Mouse (Mus musculus): ENCODE data around the gene Plxnd1. TPM values are rescaled to one million over a fixed set of nuclear protein-coding genes. Genes with fewer than 3 reads are reported as not detected.
A peak's percentile ranks its signal among the peaks of the same experiment; 100 is the strongest.

The Plxnd1 gene
- polyA plus RNA-seq, 1 experiment from 2014 or later: 19.4 TPM

DNA sequence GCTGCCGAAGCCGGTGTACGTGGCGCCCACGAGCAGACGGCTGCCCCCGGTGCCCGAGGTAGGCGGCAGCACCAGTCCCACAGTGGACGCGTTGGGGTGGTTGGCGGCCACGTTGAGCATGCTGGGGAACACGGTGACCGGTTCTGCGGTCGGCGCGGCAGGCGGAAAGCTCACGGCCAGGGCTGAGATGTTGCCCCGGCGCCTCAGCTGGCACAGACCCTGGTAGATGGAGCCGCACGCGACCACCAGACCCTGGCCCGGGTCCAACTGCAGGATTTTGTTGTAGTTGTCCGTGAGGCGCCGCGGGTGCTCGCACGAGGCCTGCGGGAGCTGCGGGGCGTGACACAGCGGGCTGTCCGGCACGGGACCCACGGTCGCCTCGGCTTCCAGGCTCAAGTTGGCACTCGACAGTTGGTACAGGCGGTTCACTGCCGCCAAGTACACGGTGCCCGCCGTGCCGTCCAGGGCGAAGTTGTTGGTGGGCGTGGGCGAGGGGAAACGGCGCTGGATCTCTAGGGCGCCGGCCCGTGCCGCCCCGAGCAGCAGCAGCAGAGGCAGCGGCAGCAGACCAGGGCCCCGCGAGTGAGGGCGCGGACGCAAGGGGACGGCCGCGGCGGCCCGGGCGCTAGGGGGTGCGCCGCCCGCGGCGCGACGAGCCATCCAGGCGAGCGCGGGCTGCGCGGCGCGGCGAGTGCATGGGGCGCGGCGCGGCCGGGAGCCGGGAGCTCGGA lies 494 bp downstream of the Plxnd1 start:
- WGBS: under 1% methylated on average over 84 of the region's 93 CpGs
- H3K27me3 ChIP-seq (replicated peaks; ENCODE audit: control insufficient read depth, insufficient read depth, low read length): peaks cover 19% of the 10 kb centered on the region
- peak overlapping the region; percentile 52 for H3K9ac ChIP-seq (replicated peaks; ENCODE audit: low read depth, low read length)
- no peak for ATAC-seq
- peaks cover 22% of the 10 kb centered on the region for H3K4me1 ChIP-seq (replicated peaks; ENCODE audit: control insufficient read depth, insufficient read depth, low read length)
- H3K36me3 ChIP-seq (ENCODE audit: control insufficient read depth, insufficient read depth): no peaks in the 10 kb centered on the region
- H3K9me3 ChIP-seq (ENCODE audit: control insufficient read depth, low read length): no peaks in the 10 kb centered on the region
- H3K4me3 ChIP-seq (replicated peaks; ENCODE audit: low read length): peak overlapping the region; percentile 66
- peak overlapping the region; percentile 91 for H3K4me2 ChIP-seq (ENCODE audit: low read length)
- no peak overlapping the region; the same call in 1 of the 2 replicates for H3K27ac ChIP-seq (ENCODE audit: low read length)

DNA sequence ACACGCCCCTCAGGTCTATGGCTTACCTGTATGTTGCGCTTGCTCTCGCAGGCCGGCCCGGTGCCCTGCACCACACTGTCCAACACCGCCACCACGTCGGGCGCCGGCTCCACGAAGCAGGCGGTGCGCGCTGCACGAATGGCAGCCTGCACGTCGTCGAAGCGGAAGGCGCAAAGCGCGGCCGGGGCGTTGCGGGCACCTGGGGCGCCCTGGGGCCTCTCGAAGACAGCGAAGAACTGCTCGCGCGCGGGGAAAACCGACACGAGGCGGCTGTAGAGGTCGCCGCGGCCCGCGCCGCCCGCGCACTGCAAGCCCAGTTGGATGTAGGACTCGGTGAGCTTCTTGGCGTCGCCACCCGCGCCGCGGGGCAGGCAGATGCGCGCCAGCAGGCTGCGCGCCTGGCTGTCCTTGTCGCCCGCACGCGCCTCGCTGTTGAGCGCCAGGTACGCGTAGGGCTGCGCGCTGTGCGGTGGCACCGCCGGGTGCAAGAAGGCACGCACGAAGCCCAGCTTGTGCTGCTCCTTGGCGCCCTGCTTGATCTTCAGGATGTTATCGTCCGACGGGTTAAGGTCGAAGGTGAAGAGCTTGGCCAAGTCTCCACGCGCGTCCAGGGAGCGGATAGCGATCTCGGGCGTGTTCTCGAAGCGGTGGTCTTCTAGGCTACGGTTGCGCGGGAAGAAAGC lies 1.2 kb downstream of the Plxnd1 start:
- Histone ChIP-seq H3K9me3 (ENCODE audit: control insufficient read depth, low read length) (no peaks in the 10 kb centered on the region), H3K4me2 (ENCODE audit: low read length) (peak overlapping the region; percentile 91), H3K4me1 (replicated peaks; ENCODE audit: control insufficient read depth, insufficient read depth, low read length) (peaks cover 22% of the 10 kb centered on the region), H3K36me3 (ENCODE audit: control insufficient read depth, insufficient read depth) (no peaks in the 10 kb centered on the region), H3K9ac (replicated peaks; ENCODE audit: low read depth, low read length) (peak overlapping the region; percentile 52), H3K4me3 (replicated peaks; ENCODE audit: low read length) (peak overlapping the region; percentile 66), H3K27ac (ENCODE audit: low read length) (no peak overlapping the region), H3K27me3 (replicated peaks; ENCODE audit: control insufficient read depth, insufficient read depth, low read length) (peaks cover 19% of the 10 kb centered on the region)
- 2% methylated on average over 82 of the region's 86 CpGs for WGBS
- peak; percentile 35; the same call in 1 of the 2 replicates for ATAC-seq

DNA sequence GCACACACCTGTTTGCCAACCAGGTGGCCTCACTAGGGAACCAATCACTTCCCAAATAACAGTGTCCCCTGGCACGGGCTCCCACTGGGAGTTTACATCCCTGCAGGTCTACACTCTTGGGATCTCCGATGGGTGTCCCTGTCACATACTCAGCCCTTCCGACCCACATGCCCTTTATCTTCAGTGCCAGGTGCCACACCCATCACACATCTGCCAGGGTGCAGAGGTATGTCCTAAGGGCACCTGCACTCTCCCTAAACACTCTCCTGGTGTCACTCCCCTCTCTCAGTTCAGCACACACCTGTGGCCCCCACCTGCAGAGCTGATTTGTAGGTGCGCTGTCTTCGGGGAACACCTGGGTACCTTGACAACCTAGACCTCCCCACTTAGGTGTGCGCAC lies 1.8 kb downstream of the Plxnd1 start:
- Histone ChIP-seq H3K4me2 (ENCODE audit: low read length) (peak overlapping the region; percentile 91), H3K4me1 (replicated peaks; ENCODE audit: control insufficient read depth, insufficient read depth, low read length) (peaks cover 22% of the 10 kb centered on the region), H3K4me3 (replicated peaks; ENCODE audit: low read length) (peak overlapping the region; percentile 66), H3K27ac (ENCODE audit: low read length) (no peak overlapping the region), H3K9me3 (ENCODE audit: control insufficient read depth, low read length) (no peaks in the 10 kb centered on the region), H3K27me3 (replicated peaks; ENCODE audit: control insufficient read depth, insufficient read depth, low read length) (peaks cover 19% of the 10 kb centered on the region), H3K36me3 (ENCODE audit: control insufficient read depth, insufficient read depth) (no peaks in the 10 kb centered on the region), H3K9ac (replicated peaks; ENCODE audit: low read depth, low read length) (peak overlapping the region; percentile 52)
- no peak for ATAC-seq
- WGBS: 42% methylated on average over 6 of the region's 6 CpGs

GRCm38 (mm10) chr6:115991881-115992620 lies 2.8 kb downstream of the Plxnd1 start:
- ATAC-seq: no peak
- Histone ChIP-seq H3K4me3 (replicated peaks; ENCODE audit: low read length) (peak overlapping the region; percentile 66), H3K4me2 (ENCODE audit: low read length) (peak overlapping the region; percentile 91), H3K36me3 (ENCODE audit: control insufficient read depth, insufficient read depth) (no peaks in the 10 kb centered on the region), H3K4me1 (replicated peaks; ENCODE audit: control insufficient read depth, insufficient read depth, low read length) (peaks cover 27% of the 10 kb centered on the region), H3K27ac (ENCODE audit: low read length) (no peak overlapping the region), H3K9me3 (ENCODE audit: control insufficient read depth, low read length) (no peaks in the 10 kb centered on the region), H3K9ac (replicated peaks; ENCODE audit: low read depth, low read length) (peak overlapping the region; percentile 36), H3K27me3 (replicated peaks; ENCODE audit: control insufficient read depth, insufficient read depth, low read length) (peaks cover 19% of the 10 kb centered on the region)
- 31% methylated on average over 10 of the region's 10 CpGs for WGBS

DNA sequence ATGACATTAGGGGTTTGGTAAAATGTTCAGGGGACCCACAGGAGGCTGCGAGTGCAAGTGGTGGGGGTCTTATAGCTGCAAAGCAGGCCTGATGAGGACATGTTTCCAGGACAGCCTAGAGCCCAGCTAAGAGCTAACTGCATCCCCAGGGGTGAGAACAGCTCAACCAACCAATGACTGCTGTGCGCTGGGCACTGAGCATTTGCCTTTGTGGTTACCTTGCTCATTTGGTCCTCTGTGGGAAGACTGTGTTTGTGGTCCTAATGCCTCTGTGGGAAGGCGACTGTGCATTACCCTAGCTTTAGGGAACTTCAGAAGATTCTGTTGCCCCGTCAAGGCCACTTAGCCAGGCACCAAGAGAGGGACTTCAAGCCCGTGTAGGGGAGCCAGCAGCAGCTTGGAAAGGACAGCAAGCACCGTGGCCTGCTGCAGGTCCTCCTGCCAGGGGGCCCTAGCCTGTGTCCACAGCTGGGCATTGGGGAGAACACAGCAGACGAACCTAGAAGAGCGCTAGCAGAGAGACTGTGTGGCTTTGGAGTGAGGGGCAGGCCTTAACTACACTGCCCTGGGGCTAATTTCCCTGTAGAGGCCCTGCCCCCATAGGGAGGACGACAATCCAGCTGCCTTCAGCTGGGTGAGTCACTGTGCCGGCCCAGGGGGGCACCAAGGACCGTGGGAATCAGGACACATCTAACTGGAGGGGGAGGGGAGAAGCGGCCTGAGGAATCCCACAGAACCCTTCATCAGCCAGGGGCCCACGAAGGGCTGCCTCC lies 3.5 kb downstream of the Plxnd1 start:
- Histone ChIP-seq H3K36me3 (ENCODE audit: control insufficient read depth, insufficient read depth) (no peaks in the 10 kb centered on the region), H3K4me3 (replicated peaks; ENCODE audit: low read length) (peak overlapping the region; percentile 66), H3K9me3 (ENCODE audit: control insufficient read depth, low read length) (no peaks in the 10 kb centered on the region), H3K4me2 (ENCODE audit: low read length) (peak overlapping the region; percentile 91), H3K4me1 (replicated peaks; ENCODE audit: control insufficient read depth, insufficient read depth, low read length) (peaks cover 27% of the 10 kb centered on the region), H3K27ac (ENCODE audit: low read length) (no peak overlapping the region), H3K9ac (replicated peaks; ENCODE audit: low read depth, low read length) (peak overlapping the region; percentile 36), H3K27me3 (replicated peaks; ENCODE audit: control insufficient read depth, insufficient read depth, low read length) (peaks cover 19% of the 10 kb centered on the region)
- WGBS: 29% methylated on average over 13 of the region's 13 CpGs
- ATAC-seq: no peak

DNA sequence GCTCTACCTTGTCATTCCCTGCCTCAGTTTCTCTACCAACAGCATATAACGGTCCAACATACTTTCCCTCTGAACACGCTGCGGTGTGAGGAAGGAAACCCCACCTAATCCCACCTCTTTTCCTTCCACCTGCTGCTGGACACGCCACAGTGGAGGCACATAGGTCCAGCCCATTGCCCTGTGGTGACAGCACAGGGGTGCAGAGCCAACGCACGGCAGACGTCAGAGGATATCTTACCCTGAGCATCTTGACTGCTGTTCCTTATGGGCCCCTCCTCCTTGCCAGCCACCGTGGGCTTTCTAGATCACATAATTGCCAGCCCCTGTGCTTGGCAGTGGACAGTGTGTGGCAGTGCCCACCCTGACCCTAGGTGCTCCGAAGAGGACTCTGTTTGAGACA lies 4.3 kb downstream of the Plxnd1 start:
- peaks cover 27% of the 10 kb centered on the region for H3K4me1 ChIP-seq (replicated peaks; ENCODE audit: control insufficient read depth, insufficient read depth, low read length)
- H3K27me3 ChIP-seq (replicated peaks; ENCODE audit: control insufficient read depth, insufficient read depth, low read length): peaks cover 19% of the 10 kb centered on the region
- 80% methylated on average over 9 of the region's 9 CpGs for WGBS
- no peaks in the 10 kb centered on the region for H3K36me3 ChIP-seq (ENCODE audit: control insufficient read depth, insufficient read depth)
- H3K9me3 ChIP-seq (ENCODE audit: control insufficient read depth, low read length): no peaks in the 10 kb centered on the region
- H3K27ac ChIP-seq (ENCODE audit: low read length): no peak overlapping the region
- H3K9ac ChIP-seq (replicated peaks; ENCODE audit: low read depth, low read length): no peak overlapping the region
- H3K4me2 ChIP-seq (ENCODE audit: low read length): peak overlapping the region; percentile 91; the same call in 1 of the 2 replicates
- no peak overlapping the region for H3K4me3 ChIP-seq (replicated peaks; ENCODE audit: low read length)
- ATAC-seq: no peak

GRCm38 (mm10) chr6:115990056-115990455 lies 4.7 kb downstream of the Plxnd1 start:
- no peak for ATAC-seq
- no peaks in the 10 kb centered on the region for H3K9me3 ChIP-seq (ENCODE audit: control insufficient read depth, low read length)
- H3K4me2 ChIP-seq (ENCODE audit: low read length): peak overlapping the region; percentile 23
- H3K27ac ChIP-seq (ENCODE audit: low read length): no peak overlapping the region
- H3K36me3 ChIP-seq (ENCODE audit: control insufficient read depth, insufficient read depth): no peaks in the 10 kb centered on the region
- peaks cover 27% of the 10 kb centered on the region for H3K4me1 ChIP-seq (replicated peaks; ENCODE audit: control insufficient read depth, insufficient read depth, low read length)
- 70% methylated on average over 3 of the region's 3 CpGs for WGBS
- H3K27me3 ChIP-seq (replicated peaks; ENCODE audit: control insufficient read depth, insufficient read depth, low read length): peaks cover 19% of the 10 kb centered on the region
- no peak overlapping the region for H3K9ac ChIP-seq (replicated peaks; ENCODE audit: low read depth, low read length)
- H3K4me3 ChIP-seq (replicated peaks; ENCODE audit: low read length): no peak overlapping the region

GRCm38 (mm10) chr6:115989607-115990006 lies 5.2 kb downstream of the Plxnd1 start:
- no peak for ATAC-seq
- Histone ChIP-seq H3K27me3 (replicated peaks; ENCODE audit: control insufficient read depth, insufficient read depth, low read length) (peaks cover 19% of the 10 kb centered on the region), H3K9ac (replicated peaks; ENCODE audit: low read depth, low read length) (no peak overlapping the region), H3K27ac (ENCODE audit: low read length) (no peak overlapping the region), H3K4me3 (replicated peaks; ENCODE audit: low read length) (no peak overlapping the region), H3K4me1 (replicated peaks; ENCODE audit: control insufficient read depth, insufficient read depth, low read length) (peaks cover 27% of the 10 kb centered on the region), H3K36me3 (ENCODE audit: control insufficient read depth, insufficient read depth) (no peaks in the 10 kb centered on the region), H3K4me2 (ENCODE audit: low read length) (peak overlapping the region; percentile 23), H3K9me3 (ENCODE audit: control insufficient read depth, low read length) (no peaks in the 10 kb centered on the region)
- WGBS: 55% methylated on average over 4 of the region's 4 CpGs

All from forebrain, embryonic 16.5 days (tissue).